Comparison of ENCODE assay signal across 13 mouse cellular contexts in genomic region chr12:107230097-107230496, GRCm38 (mm10).
"Had no signal": no experiment of that assay in that cellular context is flagged by ENCODE, and none has a peak within 500 bp of the region (broad histone marks: within the 10 kb centered on the region; RNA-seq: fewer than 3 reads in every experiment).

No protein-coding gene starts in this region.

- ATAC-seq: lung, postnatal 0 days had no signal

- H3K27ac ChIP-seq: limb, embryonic 10.5 days; liver, embryonic 15.5 days; midbrain, embryonic 10.5 days; neural tube, embryonic 15.5 days had no signal

- H3K4me3 ChIP-seq: limb, embryonic 10.5 days; liver, embryonic 15.5 days; midbrain, embryonic 10.5 days; myocyte; neural tube, embryonic 15.5 days had no signal

- DNase-seq: kidney, adult 8-10 months; kidney, postnatal 25 days; lung, adult 2 months; lung, postnatal 4 days; midbrain, embryonic 14.5 days; right cerebral cortex, postnatal 4 days; spleen, adult 18-20 months had no signal
